Mouse (Mus musculus): ENCODE measurements around the gene Tcl1b4. TPM values are rescaled to one million over a fixed set of nuclear protein-coding genes. Genes with fewer than 3 reads are reported as not detected.

Tcl1b4 gene
- total and polyA plus RNA-seq, 3 experiments: not detected

GRCm38 (mm10) chr12:105208441-105208840 is 6.7 kb downstream of the Tcl1b4 start:
- Histone ChIP-seq H3K4me1 (ENCODE audit: control insufficient read depth, insufficient read depth, low read length) (no peaks in the 10 kb centered on the region), H3K4me3 (no peak overlapping the region), H3K27me3 (ENCODE audit: control insufficient read depth, insufficient read depth, low read length) (no peaks in the 10 kb centered on the region), H3K79me2 (replicated peaks; ENCODE audit: control insufficient read depth, insufficient read depth, low read length) (no peaks in the 10 kb centered on the region), H3K27ac (no peak overlapping the region), H3K9ac (ENCODE audit: low read depth, low read length) (no peak overlapping the region), H3K36me3 (ENCODE audit: control insufficient read depth, insufficient read depth, low read length) (no peaks in the 10 kb centered on the region)
- 82% methylated on average over 1 of the region's 1 CpGs for WGBS
- DNase-seq: no peak
- intact Hi-C loops (cut with DNase I): no loop called here
- TF ChIP-seq POLR2A (IDR thresholded peaks at IDR 0.05; ENCODE audit: insufficient read depth, low read depth, low read length) (no peak), EP300 (IDR thresholded peaks at IDR 0.05; ENCODE audit: insufficient read depth, low read depth, low read length) (no peak), CTCF (IDR thresholded peaks at IDR 0.05) (no peak)

GRCm38 (mm10) chr12:105209231-105209630 is 7.5 kb downstream of the Tcl1b4 start:
- Histone ChIP-seq H3K27ac (no peak overlapping the region), H3K36me3 (ENCODE audit: control insufficient read depth, insufficient read depth, low read length) (no peaks in the 10 kb centered on the region)

GRCm38 (mm10) chr12:105217101-105217760 is 15.5 kb downstream of the Tcl1b4 start:
- WGBS: 77% methylated on average over 7 of the region's 7 CpGs
- no peaks in the 10 kb centered on the region for H3K27me3 ChIP-seq (ENCODE audit: control insufficient read depth, insufficient read depth, low read length)
- H3K36me3 ChIP-seq (ENCODE audit: control insufficient read depth, insufficient read depth, low read length): no peaks in the 10 kb centered on the region
- H3K4me3 ChIP-seq: no peak overlapping the region
- TF ChIP-seq EP300 (IDR thresholded peaks at IDR 0.05; ENCODE audit: insufficient read depth, low read depth, low read length): no peak
- H3K27ac ChIP-seq: no peak overlapping the region
- H3K79me2 ChIP-seq (replicated peaks; ENCODE audit: control insufficient read depth, insufficient read depth, low read length): no peaks in the 10 kb centered on the region
- no peaks in the 10 kb centered on the region for H3K4me1 ChIP-seq (ENCODE audit: control insufficient read depth, insufficient read depth, low read length)
- H3K9ac ChIP-seq (ENCODE audit: low read depth, low read length): no peak overlapping the region
- no peak for DNase-seq
- intact Hi-C loops (cut with DNase I): no loop called here

More at GRCm38 (mm10) chr12:105209231-105209630, 7.5 kb downstream of the Tcl1b4 start:
- Histone ChIP-seq H3K4me3 (no peak overlapping the region), H3K27me3 (ENCODE audit: control insufficient read depth, insufficient read depth, low read length) (no peaks in the 10 kb centered on the region), H3K79me2 (replicated peaks; ENCODE audit: control insufficient read depth, insufficient read depth, low read length) (no peaks in the 10 kb centered on the region), H3K9ac (ENCODE audit: low read depth, low read length) (no peak overlapping the region), H3K4me1 (ENCODE audit: control insufficient read depth, insufficient read depth, low read length) (no peaks in the 10 kb centered on the region)
- DNase-seq: no peak
- intact Hi-C loops (cut with DNase I): no loop called here
- TF ChIP-seq POLR2A (IDR thresholded peaks at IDR 0.05; ENCODE audit: insufficient read depth, low read depth, low read length): no peak
- WGBS: 89% methylated on average over 7 of the region's 7 CpGs

- no peak for DNase-seq
- Histone ChIP-seq H3K9ac (ENCODE audit: low read depth, low read length) (no peak within 1 kb of the TSS), H3K79me2 (replicated peaks; ENCODE audit: control insufficient read depth, insufficient read depth, low read length) (no peaks in the 10 kb centered on the region), H3K27me3 (ENCODE audit: control insufficient read depth, insufficient read depth, low read length) (no peaks in the 10 kb centered on the region), H3K27ac (no peak within 1 kb of the TSS), H3K36me3 (ENCODE audit: control insufficient read depth, insufficient read depth, low read length) (no peaks in the 10 kb centered on the region), H3K4me1 (ENCODE audit: control insufficient read depth, insufficient read depth, low read length) (no peaks in the 10 kb centered on the region), H3K4me3 (no peak within 1 kb of the TSS)
- WGBS: 84% methylated on average over 22 of the region's 22 CpGs
- intact Hi-C loops (cut with DNase I): no loop called here
- TF ChIP-seq EP300 (IDR thresholded peaks at IDR 0.05; ENCODE audit: insufficient read depth, low read depth, low read length) (no peak), POLR2A (IDR thresholded peaks at IDR 0.05; ENCODE audit: insufficient read depth, low read depth, low read length) (no peak), CTCF (IDR thresholded peaks at IDR 0.05) (no peak)
Observed at GRCm38 (mm10) chr12:105222601-105223319, 21.0 kb downstream of the Tcl1b4 start, which contains the start of gene Tcl1. Gene Tcl1 (minus strand): TSS chr12:105222793.

GRCm38 (mm10) chr12:105224621-105225320 is 23.0 kb downstream of the Tcl1b4 start:
- no peak overlapping the region for H3K9ac ChIP-seq (ENCODE audit: low read depth, low read length)
- intact Hi-C loops (cut with DNase I): no loop called here
- no peaks in the 10 kb centered on the region for H3K4me1 ChIP-seq (ENCODE audit: control insufficient read depth, insufficient read depth, low read length)
- H3K4me3 ChIP-seq: no peak overlapping the region
- TF ChIP-seq POLR2A (IDR thresholded peaks at IDR 0.05; ENCODE audit: insufficient read depth, low read depth, low read length) (no peak), CTCF (IDR thresholded peaks at IDR 0.05) (no peak), EP300 (IDR thresholded peaks at IDR 0.05; ENCODE audit: insufficient read depth, low read depth, low read length) (no peak)
- H3K27me3 ChIP-seq (ENCODE audit: control insufficient read depth, insufficient read depth, low read length): no peaks in the 10 kb centered on the region
- H3K79me2 ChIP-seq (replicated peaks; ENCODE audit: control insufficient read depth, insufficient read depth, low read length): no peaks in the 10 kb centered on the region
- no peaks in the 10 kb centered on the region for H3K36me3 ChIP-seq (ENCODE audit: control insufficient read depth, insufficient read depth, low read length)
- H3K27ac ChIP-seq: no peak overlapping the region
- WGBS: 51% methylated on average over 16 of the region's 16 CpGs
- DNase-seq: no peak

GRCm38 (mm10) chr12:105234362-105234761 is 32.6 kb downstream of the Tcl1b4 start:
- Histone ChIP-seq H3K9ac (ENCODE audit: low read depth, low read length) (no peak overlapping the region), H3K27me3 (ENCODE audit: control insufficient read depth, insufficient read depth, low read length) (no peaks in the 10 kb centered on the region), H3K36me3 (ENCODE audit: control insufficient read depth, insufficient read depth, low read length) (no peaks in the 10 kb centered on the region), H3K27ac (no peak overlapping the region), H3K4me3 (no peak overlapping the region), H3K4me1 (ENCODE audit: control insufficient read depth, insufficient read depth, low read length) (no peaks in the 10 kb centered on the region), H3K79me2 (replicated peaks; ENCODE audit: control insufficient read depth, insufficient read depth, low read length) (no peaks in the 10 kb centered on the region)
- DNase-seq: no peak
- intact Hi-C loops (cut with DNase I): no loop called here
- TF ChIP-seq CTCF (IDR thresholded peaks at IDR 0.05) (no peak), EP300 (IDR thresholded peaks at IDR 0.05; ENCODE audit: insufficient read depth, low read depth, low read length) (no peak), POLR2A (IDR thresholded peaks at IDR 0.05; ENCODE audit: insufficient read depth, low read depth, low read length) (no peak)
- 68% methylated on average over 11 of the region's 11 CpGs for WGBS
